Mouse (Mus musculus): ENCODE results near the gene Arl5b. TPM values are rescaled to one million over a fixed set of nuclear protein-coding genes. Genes with fewer than 3 reads are reported as not detected.

The Arl5b gene
- polyA plus RNA-seq, 1 experiment from 2014 or later = 19.7 TPM

DNA sequence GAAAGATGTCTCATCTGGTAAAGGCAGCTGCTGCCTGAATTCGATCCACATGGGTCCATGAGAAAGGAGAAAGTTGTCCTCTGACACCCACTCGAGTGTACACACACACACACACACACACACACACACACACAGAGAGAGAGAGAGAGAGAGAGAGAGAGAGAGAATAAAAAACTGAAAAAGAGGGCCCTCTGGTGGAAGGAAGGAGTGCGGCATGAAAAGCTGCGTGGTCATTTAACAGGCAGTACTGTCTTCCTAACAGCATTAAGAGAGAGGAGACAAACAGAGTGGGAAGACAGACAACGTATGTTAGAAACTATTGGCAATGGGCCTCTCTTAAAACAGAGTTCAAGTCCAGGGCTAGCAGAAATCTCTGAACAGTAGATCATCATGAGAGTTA is 8.9 kb upstream of the Arl5b start:
- ATAC-seq (ENCODE audit: low FRiP score, low TSS enrichment) (no peak), DNase-seq (ENCODE audit: low spot score) (no peak)
- H3K4me3 ChIP-seq (ENCODE audit: low read depth, low read length) = no peak overlapping the region
- H3K9ac ChIP-seq (ENCODE audit: low read length) = no peak overlapping the region
- H3K4me1 ChIP-seq (replicated peaks; ENCODE audit: control insufficient read depth, insufficient read depth) = no peaks in the 10 kb centered on the region
- no peak overlapping the region for H3K4me2 ChIP-seq (replicated peaks; ENCODE audit: low read depth)
- no peaks in the 10 kb centered on the region for H3K27me3 ChIP-seq (ENCODE audit: control insufficient read depth, insufficient read depth, low read length)
- 57% methylated on average over 5 of the region's 5 CpGs for WGBS
- TF ChIP-seq EP300 (optimal IDR thresholded peaks at IDR 0.05) (no peak), CTCF (IDR thresholded peaks at IDR 0.05; ENCODE audit: low read depth) (peak; percentile 66)
- H3K9me3 ChIP-seq (ENCODE audit: control insufficient read depth, low read length) = no peaks in the 10 kb centered on the region
- H3K36me3 ChIP-seq (ENCODE audit: control insufficient read depth, insufficient read depth, low read length) = no peaks in the 10 kb centered on the region; the same call in 1 of the 2 replicates
- H3K27ac ChIP-seq (replicated peaks) = no peak overlapping the region

GRCm38 (mm10) chr2:15054496-15054895 is 5.3 kb downstream of the Arl5b start:
- WGBS = 13% methylated on average over 10 of the region's 10 CpGs
- ATAC-seq (ENCODE audit: low FRiP score, low TSS enrichment) = peak; percentile 22; the same call in 1 of the 2 replicates
- peak overlapping the region; percentile 82 for H3K4me3 ChIP-seq (ENCODE audit: low read depth, low read length)
- H3K4me2 ChIP-seq (replicated peaks; ENCODE audit: low read depth) = peak overlapping the region; percentile 74
- DNase-seq (ENCODE audit: low spot score) = no peak
- no peak for TF ChIP-seq EP300 (optimal IDR thresholded peaks at IDR 0.05)
- TF ChIP-seq CTCF (IDR thresholded peaks at IDR 0.05; ENCODE audit: low read depth) = no peak
- H3K27ac ChIP-seq (replicated peaks) = peak overlapping the region; percentile 88
- H3K9me3 ChIP-seq (ENCODE audit: control insufficient read depth, low read length) = no peaks in the 10 kb centered on the region
- H3K27me3 ChIP-seq (ENCODE audit: control insufficient read depth, insufficient read depth, low read length) = no peaks in the 10 kb centered on the region
- H3K4me1 ChIP-seq (replicated peaks; ENCODE audit: control insufficient read depth, insufficient read depth) = no peaks in the 10 kb centered on the region
- H3K36me3 ChIP-seq (ENCODE audit: control insufficient read depth, insufficient read depth, low read length) = no peaks in the 10 kb centered on the region
- H3K9ac ChIP-seq (ENCODE audit: low read length) = peak overlapping the region; percentile 96

- peak within 1 kb of the TSS; percentile 82 for H3K4me3 ChIP-seq (ENCODE audit: low read depth, low read length)
- TF ChIP-seq EP300 (optimal IDR thresholded peaks at IDR 0.05) (no peak), CTCF (IDR thresholded peaks at IDR 0.05; ENCODE audit: low read depth) (peak; percentile 70)
- peak within 1 kb of the TSS; percentile 74 for H3K4me2 ChIP-seq (replicated peaks; ENCODE audit: low read depth)
- no peaks in the 10 kb centered on the region for H3K9me3 ChIP-seq (ENCODE audit: control insufficient read depth, low read length)
- DNase-seq (ENCODE audit: low spot score) (peak; percentile 99), ATAC-seq (ENCODE audit: low FRiP score, low TSS enrichment) (peak; percentile 98)
- H3K9ac ChIP-seq (ENCODE audit: low read length) = peak within 1 kb of the TSS; percentile 96
- H3K36me3 ChIP-seq (ENCODE audit: control insufficient read depth, insufficient read depth, low read length) = no peaks in the 10 kb centered on the region
- WGBS = under 1% methylated on average over 63 of the region's 75 CpGs
- H3K4me1 ChIP-seq (replicated peaks; ENCODE audit: control insufficient read depth, insufficient read depth) = no peaks in the 10 kb centered on the region
- H3K27ac ChIP-seq (replicated peaks) = peak within 1 kb of the TSS; percentile 97
- H3K27me3 ChIP-seq (ENCODE audit: control insufficient read depth, insufficient read depth, low read length) = no peaks in the 10 kb centered on the region
These were observed 5.9 kb downstream of the Arl5b start, which contains the start of gene Nsun6 for GRCm38 (mm10) chr2:15054945-15055637. Gene Nsun6 (minus strand): TSS chr2:15055069.

GRCm38 (mm10) chr2:15055741-15056151 is 6.6 kb downstream of the Arl5b start:
- H3K9me3 ChIP-seq (ENCODE audit: control insufficient read depth, low read length) = no peaks in the 10 kb centered on the region
- no peaks in the 10 kb centered on the region for H3K27me3 ChIP-seq (ENCODE audit: control insufficient read depth, insufficient read depth, low read length)
- under 1% methylated on average over 15 of the region's 15 CpGs for WGBS
- peak overlapping the region; percentile 96 for H3K9ac ChIP-seq (ENCODE audit: low read length)
- TF ChIP-seq EP300 (optimal IDR thresholded peaks at IDR 0.05) (no peak), CTCF (IDR thresholded peaks at IDR 0.05; ENCODE audit: low read depth) (no peak)
- peak overlapping the region; percentile 53 for H3K4me2 ChIP-seq (replicated peaks; ENCODE audit: low read depth)
- H3K4me3 ChIP-seq (ENCODE audit: low read depth, low read length) = peak overlapping the region; percentile 82
- H3K27ac ChIP-seq (replicated peaks) = peak overlapping the region; percentile 97
- no peaks in the 10 kb centered on the region for H3K36me3 ChIP-seq (ENCODE audit: control insufficient read depth, insufficient read depth, low read length)
- DNase-seq (ENCODE audit: low spot score) (no peak), ATAC-seq (ENCODE audit: low FRiP score, low TSS enrichment) (no peak)
- no peaks in the 10 kb centered on the region for H3K4me1 ChIP-seq (replicated peaks; ENCODE audit: control insufficient read depth, insufficient read depth)

- no peaks in the 10 kb centered on the region for H3K9me3 ChIP-seq (ENCODE audit: control insufficient read depth, low read length)
- DNase-seq (ENCODE audit: low spot score) = no peak
- H3K27me3 ChIP-seq (ENCODE audit: control insufficient read depth, insufficient read depth, low read length) = no peaks in the 10 kb centered on the region
- no peak overlapping the region for H3K4me2 ChIP-seq (replicated peaks; ENCODE audit: low read depth)
- ATAC-seq (ENCODE audit: low FRiP score, low TSS enrichment) = no peak
- TF ChIP-seq EP300 (optimal IDR thresholded peaks at IDR 0.05) (no peak), CTCF (IDR thresholded peaks at IDR 0.05; ENCODE audit: low read depth) (no peak)
- 75% methylated on average over 5 of the region's 5 CpGs for WGBS
- no peak overlapping the region for H3K27ac ChIP-seq (replicated peaks)
- H3K36me3 ChIP-seq (ENCODE audit: control insufficient read depth, insufficient read depth, low read length) = no peaks in the 10 kb centered on the region
- no peak overlapping the region for H3K9ac ChIP-seq (ENCODE audit: low read length)
- H3K4me3 ChIP-seq (ENCODE audit: low read depth, low read length) = no peak overlapping the region
- H3K4me1 ChIP-seq (replicated peaks; ENCODE audit: control insufficient read depth, insufficient read depth) = no peaks in the 10 kb centered on the region
These were observed 9.0 kb downstream of the Arl5b start for GRCm38 (mm10) chr2:15058227-15058626.

DNA sequence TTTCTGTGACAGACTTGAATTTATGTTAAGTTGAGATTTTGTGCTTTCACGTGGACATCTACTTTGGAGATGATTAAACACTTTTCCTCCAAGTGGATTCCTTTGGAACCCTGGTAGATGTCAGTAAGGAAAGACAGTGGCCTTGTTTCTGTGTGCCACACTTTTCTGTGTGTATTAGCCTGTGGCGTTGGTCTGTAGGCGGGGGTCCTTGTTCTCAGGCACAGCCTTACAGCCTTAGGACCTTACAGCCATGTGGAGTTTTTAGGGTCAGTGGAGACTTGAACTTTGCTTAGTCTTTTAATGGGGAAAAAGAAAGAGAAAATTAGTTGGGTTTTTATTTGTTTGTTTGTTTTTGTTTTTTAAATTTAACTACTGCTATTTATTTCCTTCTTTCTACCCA is 11.7 kb downstream of the Arl5b start:
- no peak overlapping the region for H3K27ac ChIP-seq (replicated peaks)
- ATAC-seq (ENCODE audit: low FRiP score, low TSS enrichment) (no peak), DNase-seq (ENCODE audit: low spot score) (no peak)
- no peak overlapping the region for H3K4me3 ChIP-seq (ENCODE audit: low read depth, low read length)
- WGBS = 69% methylated on average over 3 of the region's 3 CpGs
- H3K4me1 ChIP-seq (replicated peaks; ENCODE audit: control insufficient read depth, insufficient read depth) = no peaks in the 10 kb centered on the region; the same call in 1 of the 2 replicates
- no peak for TF ChIP-seq EP300 (optimal IDR thresholded peaks at IDR 0.05)
- no peak for TF ChIP-seq CTCF (IDR thresholded peaks at IDR 0.05; ENCODE audit: low read depth)
- H3K36me3 ChIP-seq (ENCODE audit: control insufficient read depth, insufficient read depth, low read length) = no peaks in the 10 kb centered on the region
- no peak overlapping the region for H3K4me2 ChIP-seq (replicated peaks; ENCODE audit: low read depth)
- H3K27me3 ChIP-seq (ENCODE audit: control insufficient read depth, insufficient read depth, low read length) = no peaks in the 10 kb centered on the region
- no peak overlapping the region for H3K9ac ChIP-seq (ENCODE audit: low read length)
- no peaks in the 10 kb centered on the region for H3K9me3 ChIP-seq (ENCODE audit: control insufficient read depth, low read length)
